Mouse (Mus musculus) cerebellum, adult 11 months (tissue): ENCODE measurements around the gene Slc12a8.
"Not testable (repeated sequence)": the region's sequence is repeated elsewhere in the genome, so short reads cannot be mapped to it uniquely, and the experiment has no call there.

ENCODE experiments used
- DNase-seq: peaks from one replicate; pipeline ENCODE4 v3.0.0; 2022

Slc12a8 gene

GRCm38 (mm10) chr16:33516807-33517565, at the start of gene Slc12a8:
TSS of gene Slc12a8 (plus strand) at chr16:33517328.
- DNase-seq: peak; percentile 22

GRCm38 (mm10) chr16:33467451-33467850, 49.7 kb upstream of the Slc12a8 start:
- no peak for DNase-seq

GRCm38 (mm10) chr16:33469973-33470372, 47.2 kb upstream of the Slc12a8 start:
- DNase-seq: no peak

- DNase-seq: no peak
Observed at GRCm38 (mm10) chr16:33474381-33474780, 42.7 kb upstream of the Slc12a8 start.

GRCm38 (mm10) chr16:33479926-33480325, 37.2 kb upstream of the Slc12a8 start:
- no peak for DNase-seq

GRCm38 (mm10) chr16:33481148-33481547, 36.0 kb upstream of the Slc12a8 start:
- DNase-seq: no peak

GRCm38 (mm10) chr16:33482309-33482708, 34.8 kb upstream of the Slc12a8 start:
- DNase-seq: no peak

- no peak for DNase-seq
Observed at GRCm38 (mm10) chr16:33487709-33488108, 29.4 kb upstream of the Slc12a8 start.

- no peak for DNase-seq
Observed at GRCm38 (mm10) chr16:33494374-33494773, 22.8 kb upstream of the Slc12a8 start.

- DNase-seq: no peak
Observed at GRCm38 (mm10) chr16:33508082-33508481, 9.0 kb upstream of the Slc12a8 start.

GRCm38 (mm10) chr16:33509231-33509630, 7.9 kb upstream of the Slc12a8 start:
- not testable (repeated sequence) for DNase-seq

GRCm38 (mm10) chr16:33510856-33511255, 6.3 kb upstream of the Slc12a8 start:
- not testable (repeated sequence) for DNase-seq

- DNase-seq: no peak
Observed at GRCm38 (mm10) chr16:33512555-33512954, 4.6 kb upstream of the Slc12a8 start.

- peak; percentile 12 for DNase-seq
Observed at GRCm38 (mm10) chr16:33517627-33518026, 499 bp downstream of the Slc12a8 start.

GRCm38 (mm10) chr16:33518236-33518635, 1.1 kb downstream of the Slc12a8 start:
- DNase-seq: no peak

- DNase-seq: no peak
Observed at GRCm38 (mm10) chr16:33519916-33520568, 2.9 kb downstream of the Slc12a8 start.

GRCm38 (mm10) chr16:33522516-33522915, 5.4 kb downstream of the Slc12a8 start:
- DNase-seq: no peak

- no peak for DNase-seq
Observed at GRCm38 (mm10) chr16:33523571-33523970, 6.4 kb downstream of the Slc12a8 start.

GRCm38 (mm10) chr16:33529502-33530454, 12.7 kb downstream of the Slc12a8 start:
- DNase-seq: no peak

- DNase-seq: no peak
Observed at GRCm38 (mm10) chr16:33531184-33531583, 14.1 kb downstream of the Slc12a8 start.

- no peak for DNase-seq
Observed at GRCm38 (mm10) chr16:33536456-33536855, 19.3 kb downstream of the Slc12a8 start.

- no peak for DNase-seq
Observed at GRCm38 (mm10) chr16:33537499-33538225, 20.5 kb downstream of the Slc12a8 start.
